Mouse (Mus musculus): ENCODE measurements around the gene Mrps18b.
"Not testable (repeated sequence)": the region's sequence is repeated elsewhere in the genome, so short reads cannot be mapped to it uniquely, and the experiment has no call there.

The Mrps18b gene

DNA sequence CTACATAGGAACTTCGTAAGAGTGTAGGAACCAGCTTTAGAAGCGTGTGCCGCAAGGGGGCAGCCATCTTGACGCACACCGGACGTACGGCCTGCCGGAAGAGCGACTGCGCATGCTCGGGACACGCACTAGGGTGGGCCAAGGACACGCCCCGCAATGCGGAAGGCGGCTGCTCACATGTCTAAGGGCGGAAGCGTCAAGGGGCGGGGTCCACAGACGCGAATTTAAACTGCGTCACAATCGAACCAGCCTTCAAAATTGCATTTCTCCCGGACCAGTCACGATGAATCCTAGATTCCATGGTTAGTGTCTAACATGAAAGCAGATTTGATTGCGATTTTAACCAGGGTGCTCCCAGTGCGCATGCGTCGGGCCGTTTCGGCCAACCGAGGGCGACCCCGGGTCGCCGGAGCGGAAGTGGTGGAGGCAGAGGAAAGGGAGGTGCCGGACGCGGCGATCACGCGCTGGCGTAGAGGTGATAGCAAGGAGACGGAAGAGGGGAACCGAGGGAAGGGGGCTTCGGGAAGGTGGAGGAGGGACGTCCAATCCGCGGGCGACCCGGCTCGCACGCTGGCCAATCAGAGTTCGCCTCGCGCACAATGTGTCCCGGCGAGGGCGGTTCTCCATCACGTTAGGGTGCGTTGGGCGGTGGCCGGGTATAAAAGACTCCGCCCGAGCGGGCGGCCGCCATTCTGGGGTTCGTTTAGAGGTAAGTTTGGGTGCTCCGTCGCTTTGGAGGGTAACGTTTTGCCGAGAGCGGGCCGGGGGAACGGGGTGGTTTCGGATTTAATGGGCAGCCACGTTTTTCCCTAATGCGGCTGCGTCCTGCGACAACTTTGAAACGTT, at the start of gene Mrps18b, which contains the start of gene Ppp1r10:
Mrps18b (minus strand) TSS at position 93 of the 846 bp plus-strand sequence.
Ppp1r10 (plus strand) TSS at position 138 of the 846 bp plus-strand sequence.
- peak; percentile 99 for DNase-seq

DNA sequence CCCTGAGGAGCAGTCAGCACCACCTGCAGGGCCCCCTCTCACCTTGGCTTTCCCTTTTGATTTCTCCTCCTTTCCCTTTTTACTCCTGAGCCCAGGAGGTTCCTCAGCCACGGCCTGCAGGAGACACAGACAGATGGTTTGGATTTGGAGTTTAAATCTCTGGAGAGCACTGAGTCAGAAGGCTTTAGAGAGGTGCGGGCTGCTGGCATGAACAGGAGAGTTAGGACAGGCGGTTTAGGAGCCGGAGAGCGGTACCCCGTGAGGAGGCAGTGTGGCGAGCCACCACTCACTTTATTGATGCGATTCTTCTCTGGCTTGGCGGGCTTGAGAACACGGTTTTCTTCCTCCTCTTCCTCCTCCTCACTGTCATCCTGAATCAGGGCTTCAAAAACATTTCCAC, 47.1 kb upstream of the Mrps18b start:
- DNase-seq = no peak

DNA sequence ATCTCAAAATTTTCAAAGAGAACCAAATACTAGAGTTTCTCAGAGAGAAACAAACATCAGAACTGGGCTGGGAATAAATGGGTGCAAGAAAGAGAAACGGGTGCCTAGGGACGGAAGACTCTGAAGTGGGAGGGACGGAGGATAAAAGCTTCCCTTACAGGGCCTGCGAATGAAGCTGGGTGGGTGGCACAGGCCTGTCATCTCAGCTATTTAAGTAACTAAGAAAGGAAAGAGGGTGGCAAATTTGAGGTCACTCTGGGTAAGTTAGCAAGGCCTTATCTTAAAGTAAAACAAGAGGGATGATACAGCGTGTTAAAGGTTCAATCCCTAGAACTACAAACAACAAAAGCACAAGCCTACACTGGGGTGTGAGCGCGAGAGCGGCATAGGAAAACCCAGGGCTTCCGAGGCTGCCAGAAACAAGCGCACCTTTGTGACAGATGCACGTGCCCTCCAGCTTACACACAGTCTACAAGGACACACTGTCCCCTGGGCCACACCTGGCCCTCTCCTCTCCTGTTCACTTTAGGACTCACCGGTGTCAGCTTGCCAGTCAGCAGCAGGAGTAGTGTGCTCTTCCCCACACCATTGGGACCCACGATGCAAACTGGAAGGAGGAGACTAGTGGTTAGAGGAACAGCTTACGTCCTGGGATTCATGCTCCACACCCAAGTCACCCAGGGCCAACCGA, 42.5 kb upstream of the Mrps18b start:
- DNase-seq = no peak

DNA sequence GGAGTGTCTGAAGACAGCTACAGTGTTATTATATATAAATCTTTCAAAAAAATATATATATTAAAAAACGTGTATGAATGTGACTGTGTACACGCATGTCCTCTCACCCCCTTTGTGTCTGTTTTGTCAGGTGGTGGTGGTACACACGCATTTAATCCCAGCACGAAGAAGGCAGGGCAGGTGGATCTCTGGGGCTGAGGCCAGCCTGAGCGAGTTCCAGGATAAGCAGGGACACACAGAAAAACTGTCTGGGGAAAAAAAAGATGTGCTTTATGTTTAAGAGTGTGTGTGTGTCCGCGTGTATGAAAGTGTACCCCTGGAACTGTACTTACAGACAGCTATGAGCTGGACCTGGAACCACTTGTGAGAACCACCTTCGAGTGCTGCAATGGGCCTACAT, 38.5 kb upstream of the Mrps18b start:
- DNase-seq = no peak

DNA sequence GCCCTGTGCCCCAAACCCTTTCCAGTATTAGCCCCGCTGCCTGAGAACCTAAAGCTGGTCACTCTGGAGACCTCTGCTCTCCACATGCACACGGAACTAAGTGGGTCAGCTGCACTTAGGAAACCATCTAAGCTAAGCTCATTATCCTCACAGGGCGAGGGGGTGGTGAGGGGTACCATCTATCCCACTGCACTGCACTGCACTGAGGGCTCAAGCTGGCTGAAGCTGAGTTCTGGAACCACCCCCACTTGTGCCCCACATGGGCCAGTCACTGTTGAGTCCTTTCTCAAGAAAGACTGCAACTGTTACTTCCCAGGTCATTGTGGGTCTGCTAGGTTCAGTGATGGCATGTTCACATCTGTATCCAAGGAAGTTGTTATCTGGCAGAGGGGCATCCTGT, 36.4 kb upstream of the Mrps18b start:
- not testable (repeated sequence) for DNase-seq

DNA sequence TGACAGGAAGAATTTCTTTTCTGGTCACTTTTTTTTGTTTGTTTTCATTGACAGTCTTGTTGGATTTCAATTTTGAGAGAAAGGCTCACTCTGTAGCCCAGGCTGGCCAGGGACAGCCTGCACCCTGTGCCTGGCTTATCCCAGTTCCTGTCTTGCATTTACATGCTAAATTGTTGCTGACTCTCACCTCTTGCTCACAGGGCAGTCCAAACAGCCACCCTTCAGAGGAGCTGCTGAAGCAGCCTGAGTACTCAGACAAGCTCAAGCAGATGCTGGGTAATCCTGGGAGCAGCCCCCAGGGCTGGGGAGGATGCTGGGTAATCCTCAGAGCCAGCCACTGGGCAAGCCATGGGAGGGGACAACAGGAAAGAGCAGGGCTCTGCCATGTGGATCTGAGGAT, 34.8 kb upstream of the Mrps18b start:
- DNase-seq = not testable (repeated sequence)

DNA sequence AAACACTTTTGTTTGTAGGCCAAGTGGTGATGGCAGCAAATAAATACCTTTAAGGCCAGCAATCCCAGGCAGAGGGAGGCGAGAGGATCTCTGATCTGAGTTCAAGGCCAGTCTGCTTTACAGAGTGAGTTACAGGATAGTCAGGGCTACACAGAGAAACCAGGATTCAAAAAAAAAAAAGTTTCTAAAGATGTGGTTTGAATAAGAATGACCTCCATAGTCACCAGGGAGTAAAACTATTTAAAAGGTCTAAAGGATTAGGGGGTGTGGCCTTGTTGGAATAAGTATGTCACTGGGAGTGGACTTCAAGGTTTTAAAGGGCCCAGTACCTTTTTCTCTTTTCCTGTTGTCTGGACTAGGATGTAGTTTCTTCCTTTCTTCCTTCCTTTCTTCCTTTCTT, 23.8 kb upstream of the Mrps18b start:
- DNase-seq = no peak

DNA sequence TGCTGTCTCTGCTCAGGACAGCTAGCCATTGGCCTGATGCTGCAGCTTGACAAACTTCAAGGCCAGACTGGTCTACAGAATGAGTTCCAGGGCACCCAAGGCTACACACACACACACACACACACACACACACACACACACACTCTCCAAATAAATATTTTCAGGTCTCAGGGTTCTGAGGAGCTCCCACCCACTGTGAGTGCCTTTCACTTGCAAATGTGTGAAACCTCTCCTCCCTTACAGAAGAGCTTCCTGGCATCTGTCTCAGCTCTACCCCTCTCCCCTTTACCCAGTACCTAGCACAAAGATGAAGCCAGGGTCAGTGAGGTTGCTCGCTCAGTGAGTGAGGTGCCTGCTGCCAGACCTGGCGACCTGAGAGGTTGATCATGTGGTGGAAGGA, 22.9 kb upstream of the Mrps18b start:
- DNase-seq = no peak

DNA sequence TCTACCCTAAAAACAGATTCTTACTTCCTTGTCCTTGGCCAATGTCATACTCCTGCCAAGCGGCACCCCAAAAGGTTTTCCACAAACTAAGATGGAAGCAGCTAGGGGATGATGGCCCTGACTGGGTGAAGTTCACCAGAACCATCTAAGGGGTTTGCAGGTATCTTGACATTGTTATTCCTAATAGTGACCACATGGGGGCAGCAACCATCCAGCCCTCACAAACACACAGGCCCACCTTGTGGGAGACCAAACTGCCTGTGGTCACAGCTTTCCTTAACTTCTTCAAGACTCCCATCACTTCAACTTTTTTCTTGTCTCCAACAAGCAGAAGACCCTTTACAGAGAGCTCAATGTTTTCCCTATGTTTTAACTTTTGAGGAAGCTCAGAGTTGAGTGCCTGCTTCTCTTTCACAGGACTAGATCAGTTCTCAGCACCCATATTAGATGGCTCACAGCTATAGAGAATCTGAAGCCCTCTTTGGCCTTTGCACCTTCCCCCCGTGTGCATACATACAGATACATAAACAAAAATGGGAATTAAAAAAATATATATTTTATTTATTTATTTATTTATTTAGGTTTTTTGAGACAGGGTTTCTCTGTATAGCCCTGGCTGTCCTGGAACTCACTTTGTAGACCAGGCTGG, 21.6 kb upstream of the Mrps18b start:
- peak; percentile 65 to 70 for DNase-seq

DNA sequence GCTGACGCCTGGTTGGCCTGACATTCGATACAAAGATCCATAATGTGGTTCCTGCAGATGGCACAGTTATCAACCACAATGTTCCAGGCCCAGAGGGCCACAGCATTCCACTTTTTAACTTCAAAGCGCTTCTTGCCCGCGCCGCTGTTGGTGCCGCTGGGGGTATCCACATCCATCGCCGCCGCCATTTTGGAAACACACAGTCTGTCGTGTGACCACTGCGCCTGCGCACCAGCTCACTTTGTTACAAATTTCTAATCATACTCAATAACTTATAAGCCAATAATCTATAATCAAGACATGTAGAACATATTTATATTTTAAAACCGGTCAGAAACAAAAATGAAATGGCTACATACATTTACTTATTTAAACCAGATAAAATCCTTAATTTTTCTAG, 19.6 kb upstream of the Mrps18b start:
- not testable (repeated sequence) for DNase-seq

DNA sequence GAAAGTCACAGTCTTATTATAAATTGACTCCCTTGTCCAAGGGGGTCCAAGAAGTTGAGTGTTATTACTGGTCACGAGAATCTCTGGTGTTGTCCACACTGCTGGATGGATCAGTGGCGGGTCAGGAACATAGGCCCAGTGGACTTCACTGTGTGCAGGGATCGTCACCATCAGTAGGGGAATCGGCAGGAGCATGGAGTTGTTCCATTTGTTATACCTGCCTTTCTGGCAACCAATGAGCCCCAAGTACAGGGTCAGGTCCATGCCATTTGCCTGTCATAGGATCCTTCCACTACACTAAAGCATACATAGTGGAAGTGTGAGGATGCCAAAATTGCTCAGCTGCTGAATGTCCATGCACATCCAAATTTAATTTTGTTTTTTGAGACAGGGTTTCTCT, 16.4 kb upstream of the Mrps18b start:
- no peak for DNase-seq

DNA sequence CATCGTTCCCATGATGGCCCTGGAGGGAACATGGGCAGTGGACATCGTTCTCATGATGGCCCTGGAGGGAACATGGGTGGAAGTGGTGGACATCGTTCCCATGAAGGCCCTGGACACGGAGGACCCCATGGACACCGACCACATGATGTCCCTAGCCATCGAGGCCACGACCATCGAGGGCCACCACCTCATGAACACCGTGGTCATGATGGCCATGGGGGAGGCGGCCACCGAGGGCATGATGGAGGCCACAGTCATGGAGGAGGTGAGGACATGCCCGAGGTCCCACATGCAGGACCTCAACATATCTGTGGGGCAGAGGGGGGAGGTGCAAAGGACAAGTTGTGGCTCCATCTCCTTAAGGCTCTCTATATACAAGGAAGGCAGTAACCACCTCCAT, 14.4 kb upstream of the Mrps18b start:
- DNase-seq = peak in 1 of 2 experiments; percentile 8

DNA sequence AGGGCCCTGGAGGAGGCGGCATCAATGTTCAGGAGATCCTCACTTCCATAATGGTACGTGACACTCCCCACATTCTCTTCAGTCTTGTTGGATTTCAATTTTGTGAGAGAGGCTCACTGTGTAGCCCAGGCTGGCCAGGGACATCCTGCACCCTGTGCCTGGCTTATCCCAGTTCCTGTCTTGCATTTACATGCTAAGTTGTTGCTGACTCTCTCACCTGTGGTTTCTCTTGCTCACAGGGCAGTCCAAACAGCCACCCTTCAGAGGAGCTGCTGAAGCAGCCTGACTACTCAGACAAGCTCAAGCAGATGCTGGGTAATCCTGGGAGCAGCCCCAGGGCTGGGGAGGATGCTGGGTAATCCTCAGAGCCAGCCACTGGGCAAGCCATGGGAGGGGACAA, 13.3 kb upstream of the Mrps18b start:
- DNase-seq = no peak

DNA sequence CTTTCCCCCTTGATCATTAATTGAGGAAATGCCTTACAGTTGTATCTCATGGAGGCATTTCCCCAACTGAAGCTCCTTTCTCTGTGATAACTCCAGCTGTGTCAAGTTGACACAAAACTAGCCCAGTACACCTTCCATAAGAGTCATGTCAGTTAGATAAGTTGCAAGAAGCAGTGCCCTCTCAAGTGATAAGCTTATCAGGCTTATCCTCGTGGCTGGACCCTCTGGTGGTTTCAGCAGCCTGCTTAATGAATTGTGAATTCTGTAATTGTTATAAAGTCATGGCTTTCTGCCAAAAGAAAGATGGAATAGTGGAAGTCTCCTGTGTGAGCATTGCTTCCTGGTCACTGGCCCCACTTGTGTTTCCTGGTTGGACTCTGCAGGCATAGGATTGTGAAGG, 11.3 kb upstream of the Mrps18b start:
- no peak for DNase-seq

DNA sequence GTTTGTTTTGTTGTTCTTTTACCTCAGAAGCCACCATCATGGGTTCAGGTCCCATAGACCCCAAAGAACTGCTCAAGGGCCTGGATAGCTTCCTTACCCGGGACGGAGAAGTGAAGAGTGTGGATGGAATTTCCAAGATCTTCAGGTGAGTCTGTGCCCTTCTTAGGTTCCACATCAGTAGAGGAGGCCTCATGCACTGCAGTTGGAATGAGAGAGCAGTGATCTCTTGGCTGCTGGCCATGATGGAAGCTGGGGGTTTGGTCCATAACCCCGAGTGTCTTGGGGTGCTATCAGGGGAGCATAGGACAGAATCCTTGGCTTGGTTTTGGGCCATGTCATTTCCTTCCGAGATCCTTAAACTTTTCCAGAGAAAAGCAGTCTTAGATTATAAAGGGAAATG, 7.1 kb upstream of the Mrps18b start:
- DNase-seq = peak in 1 of 2 experiments; percentile 35

DNA sequence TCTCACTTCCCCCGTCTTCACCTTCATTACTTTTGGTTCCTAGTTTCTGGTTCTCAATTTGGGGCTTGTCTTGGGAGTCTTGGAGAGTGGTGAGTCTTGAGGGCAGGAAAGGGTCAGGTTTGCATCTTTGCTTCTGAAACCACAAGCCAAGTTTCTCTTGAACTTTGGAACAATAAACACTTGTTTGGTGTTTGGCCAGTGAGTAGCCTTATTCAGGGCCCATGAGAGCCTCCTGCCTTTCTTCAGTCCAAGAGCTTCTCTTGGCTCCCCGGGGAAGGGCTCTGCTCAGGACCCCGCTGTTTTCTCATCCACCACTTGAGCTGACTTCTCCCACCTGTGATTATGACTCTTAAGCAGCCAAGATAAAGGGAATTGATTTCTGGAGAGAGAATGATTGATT, 6.4 kb upstream of the Mrps18b start:
- no peak for DNase-seq

DNA sequence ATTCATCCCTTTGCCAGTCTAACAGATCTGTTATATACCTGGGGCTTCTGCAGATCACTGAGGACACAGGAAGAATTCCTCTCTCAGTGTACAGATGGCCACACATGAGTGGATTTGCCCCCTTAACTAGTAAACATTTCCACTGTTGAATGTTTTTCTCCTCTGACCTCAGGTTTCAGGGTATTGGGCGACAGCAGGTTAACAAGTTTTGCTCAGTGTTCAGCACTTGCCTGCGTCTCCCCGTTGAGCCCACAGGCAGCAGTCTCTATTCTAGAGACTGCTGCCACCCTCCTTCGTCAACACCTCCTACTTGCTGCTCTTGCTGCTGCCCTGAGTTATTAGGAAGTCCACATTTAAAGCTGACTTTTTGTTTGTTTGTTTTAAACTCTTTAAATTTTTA, 5.5 kb upstream of the Mrps18b start:
- DNase-seq = no peak

DNA sequence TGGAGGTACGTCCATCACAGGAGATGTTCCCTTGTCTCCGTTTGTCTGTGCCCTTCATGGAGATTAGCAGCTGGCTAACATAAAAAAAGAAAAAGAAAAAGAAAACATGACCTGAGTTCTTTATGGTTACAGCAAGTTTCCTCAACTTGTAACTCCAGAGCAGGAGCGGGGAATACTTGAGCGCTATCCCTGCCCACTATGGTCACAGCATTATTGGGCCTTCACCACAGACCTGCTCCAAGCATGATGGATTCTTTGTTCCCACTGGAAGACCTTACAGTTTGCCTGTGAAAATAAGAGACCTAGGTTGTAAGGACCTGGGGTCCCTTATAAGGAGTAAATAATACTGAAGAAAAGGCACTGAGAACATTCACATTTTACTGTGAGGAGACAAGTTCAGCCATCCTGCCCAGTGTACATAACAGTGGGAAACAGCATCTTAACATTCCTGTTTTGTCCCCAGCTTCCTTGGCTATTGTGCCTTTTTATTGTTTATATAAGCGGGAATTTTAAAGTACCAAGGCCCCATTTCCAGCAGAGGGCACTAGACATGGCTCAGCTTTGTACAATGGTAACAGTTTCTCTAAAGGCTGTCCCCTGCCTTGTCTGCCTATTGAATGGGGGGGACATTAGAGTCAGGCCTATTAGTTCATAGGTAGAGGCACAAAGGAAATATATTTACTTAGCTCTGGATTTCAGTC, 4.8 kb upstream of the Mrps18b start:
- peak; percentile 67 to 70 for DNase-seq

DNA sequence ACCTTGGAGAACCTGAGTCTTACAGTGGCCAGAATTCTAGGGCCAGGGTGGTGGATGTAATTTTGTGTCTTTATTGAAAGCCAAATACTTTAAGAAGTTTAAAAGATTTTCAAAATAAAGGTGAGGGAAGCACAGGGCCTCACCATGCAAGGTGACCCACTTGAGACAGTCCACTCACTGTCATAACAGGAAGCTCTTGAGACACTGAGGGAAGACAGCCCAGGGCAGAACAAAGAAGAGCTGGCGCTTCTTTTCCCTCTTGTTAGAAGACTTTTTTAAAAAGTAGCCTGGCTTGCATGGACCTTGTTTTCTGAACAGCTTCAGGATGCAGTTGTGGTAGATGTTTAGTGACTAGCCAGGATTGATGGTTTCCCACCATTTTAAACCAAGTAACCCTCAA, 4.2 kb upstream of the Mrps18b start:
- peak in 1 of 2 experiments; percentile 29 for DNase-seq

DNA sequence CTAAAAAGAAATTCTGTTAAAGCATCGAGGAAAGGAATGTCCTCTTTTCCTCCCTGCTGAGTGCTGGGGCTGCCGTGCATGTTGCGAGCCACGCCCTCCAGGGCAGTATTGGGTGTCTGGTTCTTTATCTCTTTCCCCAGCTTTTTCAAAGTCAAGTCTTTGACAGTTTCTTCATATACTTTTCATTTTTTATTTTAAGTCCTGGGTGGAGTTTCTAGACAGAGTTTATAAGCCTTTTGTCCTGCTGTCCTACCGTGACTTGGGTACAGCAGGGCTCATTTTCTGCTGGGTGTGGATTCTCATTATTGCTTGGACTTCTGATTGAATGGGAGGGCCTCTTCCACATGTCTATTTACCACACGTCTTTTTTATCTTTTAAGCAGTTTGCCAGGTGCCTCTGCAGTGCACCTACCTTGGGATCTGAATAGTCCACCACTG, 3.7 kb upstream of the Mrps18b start:
- DNase-seq = peak; percentile 52 to 63

DNA sequence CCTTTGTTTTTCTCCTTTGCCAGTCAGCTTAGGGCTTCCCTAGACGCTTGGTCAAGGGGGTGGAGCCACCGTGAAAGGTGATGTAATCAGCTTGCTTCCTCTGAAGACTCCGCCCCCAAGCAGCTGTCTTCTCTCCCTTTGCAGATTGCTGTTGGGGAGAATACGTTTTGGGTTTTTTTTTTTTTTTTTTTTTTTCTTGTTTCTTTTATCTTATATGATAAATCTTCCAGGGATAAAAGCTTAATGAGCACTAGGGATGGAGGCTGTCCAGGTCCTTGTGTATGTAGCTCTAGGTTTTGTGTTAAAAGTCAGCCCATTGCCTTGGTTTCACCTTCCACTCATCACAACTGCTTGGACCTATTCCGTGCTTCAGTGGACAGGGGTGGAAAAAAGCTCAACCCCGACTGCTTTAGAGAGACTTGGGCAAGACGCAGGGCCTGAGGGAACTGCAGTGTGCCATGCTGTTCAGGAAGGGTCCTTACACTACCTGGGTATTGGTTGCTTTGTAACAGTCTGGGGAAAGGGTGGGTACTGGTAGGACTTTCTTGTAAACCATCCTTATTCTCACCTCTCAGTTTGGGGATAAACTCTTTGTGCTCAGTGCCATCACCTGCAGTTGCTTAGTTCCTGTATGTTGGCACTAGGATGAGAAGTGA, 3.0 kb upstream of the Mrps18b start:
- DNase-seq = peak; percentile 98 to 99
